Mouse (Mus musculus) granulocyte monocyte progenitor cell, adult 5-6 weeks (primary cell): ENCODE results near the gene Txnip. TPM values are rescaled to one million over a fixed set of nuclear protein-coding genes. Genes with fewer than 3 reads are reported as not detected.
A peak's percentile ranks its signal among the peaks of the same experiment; 100 is the strongest.
"Not testable (repeated sequence)": the region's sequence is repeated elsewhere in the genome, so short reads cannot be mapped to it uniquely, and the experiment has no call there.

Source experiments
- ATAC-seq: replicated peaks from 2 replicates; pipeline ENCODE4 v1.8.0; 2016; ENCODE audit warnings: mild to moderate bottlenecking, moderate TSS enrichment, inconsistent platforms; ENCODE audit not compliant: poor library complexity, severe bottlenecking
- total RNA-seq, 2 experiments: library from RNA; stranded (forward) in 1 of 2; stranded (reverse) in 1 of 2; fragments of 200-712, 200-1000 nt in 1 of 2; fragments of >200 nt in 1 of 2; fragmentation: Nextera tagmentation in 1 of 2; gene quantifications; 2 replicates each; pipeline ENCODE4 v1.2.3; 2014 to 2017

Gene Txnip
- 80.1 and 110 TPM in 2 replicates for total RNA-seq (2014; fragmentation: Nextera tagmentation)
- total RNA-seq (2017): 79.0 and 80.5 TPM in 2 replicates

DNA sequence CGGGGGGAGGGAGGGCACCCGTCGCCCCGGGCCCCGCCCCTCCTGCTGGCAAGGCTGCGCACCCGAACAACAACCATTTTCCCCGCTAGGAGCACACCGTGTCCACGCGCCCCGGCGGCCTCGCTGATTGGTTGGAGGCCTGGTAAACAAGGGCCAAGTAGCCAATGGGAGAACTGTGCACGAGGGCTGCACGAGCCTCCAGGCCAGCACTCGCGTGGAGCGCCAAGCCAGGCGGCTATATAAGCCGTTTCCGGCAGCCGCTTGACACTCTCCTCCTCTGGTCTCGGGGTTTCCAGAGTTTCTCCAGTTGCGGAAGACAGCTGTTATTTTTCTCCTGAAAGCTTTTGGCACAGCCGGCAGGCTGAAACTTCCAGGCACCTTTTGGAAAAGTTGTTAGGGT is at the start of gene Txnip:
TSS of gene Txnip (plus strand) at position 264 of the 400 bp plus-strand sequence.
- ATAC-seq: peak; percentile 91

DNA sequence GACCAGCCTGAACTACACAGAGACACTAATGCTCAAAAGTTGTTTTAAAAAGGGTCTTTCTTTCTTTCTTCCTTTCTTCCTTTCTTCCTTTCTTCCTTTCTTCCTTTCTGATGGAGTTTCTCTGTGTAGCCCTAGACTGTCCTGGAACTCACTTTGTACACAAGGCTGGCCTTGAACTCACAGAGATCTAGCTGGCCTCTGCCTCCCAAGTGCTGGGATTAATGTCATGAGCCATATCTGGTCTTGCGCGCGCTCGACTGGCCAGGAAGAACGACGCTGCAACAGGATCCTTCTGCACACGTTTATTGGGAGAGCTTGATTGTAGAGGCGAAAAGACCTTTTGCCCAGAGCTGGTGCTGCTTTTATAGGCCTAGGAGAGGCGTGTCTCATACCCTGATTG is 49.8 kb upstream of the Txnip start:
- ATAC-seq: not testable (repeated sequence)

DNA sequence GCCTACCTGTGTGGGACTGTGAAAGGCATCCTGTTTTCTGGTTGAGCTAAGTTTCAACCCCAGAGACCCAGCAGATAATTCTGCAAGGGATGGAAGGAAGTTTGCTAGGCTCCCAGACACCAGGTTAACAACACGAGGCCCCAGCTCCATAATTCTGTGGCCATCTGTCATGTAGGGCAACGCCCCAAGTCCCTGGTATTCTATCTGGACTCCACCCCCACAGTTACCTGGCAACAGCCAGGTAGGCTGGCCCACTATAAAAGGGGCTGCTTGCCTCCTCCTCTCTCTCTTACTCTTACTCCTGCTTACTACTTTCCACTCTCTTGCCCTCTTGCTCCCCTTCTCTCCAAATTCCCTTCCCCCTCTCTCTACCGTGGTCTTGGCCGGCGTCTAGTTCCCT is 37.6 kb upstream of the Txnip start:
- ATAC-seq: no peak

DNA sequence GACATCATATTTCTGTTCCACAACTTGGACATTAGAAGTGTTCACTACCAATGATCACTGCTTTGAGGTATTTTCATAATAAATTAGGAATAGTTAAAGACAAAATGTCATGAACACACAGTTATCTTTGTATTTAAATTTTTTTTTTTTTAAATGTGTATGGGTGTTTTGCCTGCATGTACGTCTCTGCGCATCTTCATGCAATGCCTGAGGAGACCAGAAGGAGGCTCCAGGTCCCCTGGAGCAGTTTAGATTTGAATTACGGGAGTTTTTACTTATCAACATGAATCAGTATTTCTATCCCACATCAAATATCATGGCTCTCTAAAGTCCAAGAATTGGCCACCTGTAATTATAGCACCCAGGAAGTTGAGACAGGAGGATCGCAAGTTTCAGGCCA is 35.6 kb upstream of the Txnip start:
- no peak for ATAC-seq

DNA sequence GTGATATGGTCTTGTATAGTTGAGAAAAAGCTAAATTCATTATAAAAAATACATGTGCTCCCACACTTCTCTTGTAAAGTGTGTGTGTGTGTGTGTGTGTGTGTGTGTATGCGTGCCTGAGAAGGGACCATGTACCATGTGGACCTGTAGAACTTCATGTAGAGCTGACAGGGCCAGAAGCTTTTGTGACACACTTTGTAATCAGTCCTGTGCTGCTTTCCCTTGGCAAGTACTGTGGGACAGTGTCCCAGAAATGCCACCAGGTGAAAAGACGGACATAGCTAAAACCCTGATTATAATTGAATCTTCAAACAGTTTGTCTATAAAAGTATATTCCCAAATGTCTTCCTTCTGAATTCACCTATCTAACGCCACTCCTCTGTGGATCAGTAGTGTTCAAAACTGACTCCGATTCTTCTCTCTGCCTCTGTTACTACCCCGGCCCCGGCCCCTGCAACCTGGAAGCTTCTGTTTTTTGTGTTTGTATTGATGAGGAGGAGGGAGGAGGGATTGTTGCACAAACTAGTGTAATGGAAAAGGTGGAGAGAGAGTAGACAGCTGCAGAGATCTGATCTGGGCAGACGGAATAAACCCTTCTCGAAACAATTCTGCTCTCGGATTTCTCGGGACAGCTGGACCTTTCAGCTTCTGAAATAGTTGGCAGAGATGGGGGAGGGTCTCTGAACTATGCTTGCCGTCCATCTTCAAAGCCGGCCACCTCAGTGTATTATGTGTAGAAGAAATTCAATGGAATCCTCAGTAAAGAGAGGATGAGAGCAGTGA is 33.5 kb upstream of the Txnip start:
- ATAC-seq: no peak

DNA sequence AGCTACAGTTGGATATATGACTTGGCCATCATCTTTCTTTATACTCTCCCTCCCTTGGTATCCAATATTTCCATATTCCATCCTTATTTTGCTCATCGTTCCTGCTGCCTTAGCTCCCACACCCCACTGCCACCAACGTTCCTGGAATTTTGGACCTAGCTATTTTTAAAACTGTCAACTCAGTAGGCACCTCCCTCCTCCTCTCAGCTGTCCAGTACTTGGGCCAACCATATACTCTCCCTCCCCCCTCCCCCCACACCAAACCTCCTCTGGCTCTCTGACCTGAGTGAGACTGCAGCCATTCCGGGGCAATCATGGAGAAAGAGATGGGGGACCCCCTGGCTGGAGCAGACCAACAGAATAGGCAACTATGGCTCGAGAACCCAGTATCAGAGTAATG is 32.8 kb upstream of the Txnip start, which contains the start of gene Hfe2:
TSS of gene Hfe2 (plus strand) at position 259 of the 400 bp plus-strand sequence.
- ATAC-seq: no peak

DNA sequence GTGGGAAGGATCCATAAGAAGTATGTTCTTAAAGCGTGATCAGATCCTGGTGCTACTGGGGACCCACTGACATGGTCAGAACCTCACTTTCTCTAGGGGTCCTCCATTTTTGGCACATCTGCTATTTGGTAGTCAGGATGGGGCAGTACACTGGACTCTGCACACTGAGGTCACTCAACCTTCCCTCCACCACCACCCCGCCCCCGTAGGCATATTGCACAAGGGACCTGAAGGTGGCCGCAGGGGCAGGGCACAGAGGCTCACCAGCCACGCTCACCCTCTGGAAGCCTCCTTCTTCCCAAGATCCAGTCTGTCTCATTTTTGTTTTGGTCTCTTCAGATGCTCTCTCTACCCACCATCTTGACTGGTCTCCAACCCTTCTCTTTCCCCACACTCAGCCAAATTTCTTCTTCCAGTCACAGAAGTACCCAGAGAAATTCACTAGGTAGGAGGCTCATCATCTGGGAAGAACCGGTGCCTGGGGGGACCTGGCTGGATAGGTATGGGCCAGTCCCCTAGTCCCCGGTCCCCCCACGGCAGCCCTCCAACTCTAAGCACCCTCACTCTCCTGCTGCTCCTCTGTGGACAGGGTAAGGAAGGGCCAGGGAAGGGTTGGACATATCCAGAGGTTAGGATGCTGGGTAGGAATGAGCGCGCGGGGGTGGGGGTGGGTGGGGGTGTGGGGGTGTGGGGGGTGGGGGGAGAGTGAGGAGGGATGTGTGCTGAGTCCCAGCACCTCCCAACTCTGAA is 31.6 kb upstream of the Txnip start:
- no peak for ATAC-seq

DNA sequence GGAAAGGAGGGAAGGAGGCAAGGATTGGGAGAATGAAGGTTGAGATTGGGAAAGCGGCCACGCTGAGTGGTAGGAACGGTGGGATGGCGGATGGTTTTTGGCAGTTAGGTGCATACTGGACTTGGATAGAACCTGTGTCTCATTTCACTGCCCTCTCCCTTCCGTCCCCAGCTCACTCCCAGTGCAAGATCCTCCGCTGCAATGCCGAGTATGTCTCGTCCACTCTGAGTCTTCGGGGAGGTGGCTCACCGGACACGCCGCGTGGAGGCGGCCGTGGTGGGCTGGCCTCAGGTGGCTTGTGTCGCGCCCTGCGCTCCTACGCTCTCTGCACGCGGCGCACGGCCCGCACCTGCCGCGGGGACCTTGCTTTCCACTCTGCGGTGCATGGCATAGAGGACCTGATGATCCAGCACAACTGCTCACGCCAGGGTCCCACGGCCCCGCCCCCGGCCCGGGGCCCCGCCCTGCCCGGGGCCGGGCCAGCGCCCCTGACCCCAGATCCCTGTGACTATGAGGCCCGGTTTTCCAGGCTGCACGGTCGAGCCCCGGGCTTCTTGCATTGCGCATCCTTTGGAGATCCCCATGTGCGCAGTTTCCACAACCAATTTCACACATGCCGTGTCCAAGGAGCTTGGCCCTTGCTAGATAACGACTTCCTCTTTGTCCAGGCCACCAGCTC is 30.8 kb upstream of the Txnip start:
- peak; percentile 47 for ATAC-seq

DNA sequence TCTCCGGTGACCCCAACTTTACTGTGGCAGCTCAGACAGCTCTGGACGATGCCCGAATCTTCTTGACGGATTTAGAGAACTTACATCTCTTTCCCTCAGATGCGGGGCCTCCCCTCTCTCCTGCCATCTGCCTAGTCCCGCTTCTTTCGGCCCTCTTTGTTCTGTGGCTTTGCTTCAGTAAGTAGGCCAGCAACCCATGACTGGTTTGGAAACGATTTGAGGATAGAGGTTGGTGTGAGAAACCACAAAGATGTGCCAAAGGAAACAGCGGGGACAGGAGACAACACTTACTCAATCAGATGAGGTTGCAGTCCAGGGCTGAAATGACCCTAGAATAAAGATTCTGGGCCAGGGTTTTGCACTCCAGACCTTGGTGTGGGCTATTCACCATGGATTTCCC is 29.3 kb upstream of the Txnip start:
- peak; percentile 34; the same call in 1 of the 2 replicates for ATAC-seq

DNA sequence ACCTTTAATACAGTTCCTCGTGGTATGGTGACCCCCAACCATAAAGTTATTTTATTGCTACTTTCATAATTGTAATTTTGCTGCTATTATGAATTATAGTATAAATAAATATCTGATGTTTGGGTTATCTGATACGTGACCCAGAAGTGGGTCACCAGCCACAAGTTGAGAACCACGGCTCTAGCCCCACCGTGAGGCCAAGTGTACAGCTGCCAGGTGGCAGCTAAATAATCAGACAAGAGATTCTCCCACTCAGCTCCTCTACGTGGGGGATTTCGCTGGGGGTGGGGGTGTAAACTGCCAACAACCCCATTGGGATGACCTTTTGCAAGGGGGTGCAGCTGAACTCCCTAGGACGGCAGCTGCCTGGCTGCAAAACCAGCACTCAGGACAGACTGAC is 25.7 kb upstream of the Txnip start:
- no peak for ATAC-seq

DNA sequence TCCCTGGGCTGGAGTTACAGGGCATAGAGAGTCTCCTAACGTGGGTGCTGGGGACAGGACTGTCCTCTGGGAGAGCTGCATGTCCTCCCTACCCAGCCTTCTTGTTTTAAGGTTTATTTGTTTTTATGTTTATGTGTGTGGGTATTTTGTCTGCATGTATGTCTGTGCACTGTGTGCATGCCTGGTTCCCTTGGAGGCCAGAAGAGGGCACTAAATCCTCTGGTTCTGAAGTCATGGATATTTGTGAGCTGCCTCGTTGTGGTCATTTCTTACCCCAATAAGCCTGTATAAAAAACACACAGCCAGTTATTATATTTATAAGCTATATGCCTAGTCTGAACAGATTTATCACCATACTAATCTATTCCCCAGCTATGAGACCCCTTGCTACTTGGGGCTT is 23.5 kb upstream of the Txnip start:
- no peak for ATAC-seq

DNA sequence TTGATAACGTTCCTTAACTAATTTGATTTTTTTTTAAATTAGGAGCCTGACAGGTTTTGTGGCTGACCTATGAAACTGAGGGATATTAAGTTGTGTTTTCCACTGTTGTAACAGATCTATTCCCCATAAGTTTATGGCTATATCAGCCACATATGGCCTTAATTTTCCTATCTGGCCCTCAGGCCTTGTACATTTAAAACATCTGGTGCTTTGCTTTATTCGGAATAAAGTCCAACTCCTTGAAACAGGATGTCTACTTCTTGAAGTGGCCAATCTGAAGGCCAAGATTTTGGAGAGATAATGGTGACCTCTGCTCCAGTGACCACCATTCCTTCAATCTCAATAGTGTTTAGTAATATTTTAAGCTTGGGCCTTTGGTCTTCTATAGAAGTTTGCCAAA is 18.4 kb upstream of the Txnip start:
- no peak for ATAC-seq

DNA sequence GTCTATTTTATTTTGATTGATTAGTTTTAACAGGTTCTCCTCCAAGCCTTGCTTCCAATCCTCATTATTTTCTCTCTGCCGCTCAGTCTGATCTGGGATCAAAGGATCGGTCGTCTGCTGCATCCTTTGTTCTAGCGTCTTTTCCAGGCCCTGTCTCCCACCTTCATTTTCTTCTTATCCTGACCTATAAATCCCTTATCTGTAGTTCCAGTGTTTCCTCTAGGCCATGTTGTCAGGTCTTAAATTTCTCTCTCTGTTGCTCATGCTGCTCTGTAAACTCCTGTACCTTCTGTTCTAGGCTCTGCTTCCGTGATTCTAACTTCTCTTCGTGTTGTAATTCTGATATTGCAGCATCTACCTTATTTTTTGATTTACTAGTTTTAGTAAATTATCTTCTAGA is 17.0 kb upstream of the Txnip start:
- ATAC-seq: no peak

DNA sequence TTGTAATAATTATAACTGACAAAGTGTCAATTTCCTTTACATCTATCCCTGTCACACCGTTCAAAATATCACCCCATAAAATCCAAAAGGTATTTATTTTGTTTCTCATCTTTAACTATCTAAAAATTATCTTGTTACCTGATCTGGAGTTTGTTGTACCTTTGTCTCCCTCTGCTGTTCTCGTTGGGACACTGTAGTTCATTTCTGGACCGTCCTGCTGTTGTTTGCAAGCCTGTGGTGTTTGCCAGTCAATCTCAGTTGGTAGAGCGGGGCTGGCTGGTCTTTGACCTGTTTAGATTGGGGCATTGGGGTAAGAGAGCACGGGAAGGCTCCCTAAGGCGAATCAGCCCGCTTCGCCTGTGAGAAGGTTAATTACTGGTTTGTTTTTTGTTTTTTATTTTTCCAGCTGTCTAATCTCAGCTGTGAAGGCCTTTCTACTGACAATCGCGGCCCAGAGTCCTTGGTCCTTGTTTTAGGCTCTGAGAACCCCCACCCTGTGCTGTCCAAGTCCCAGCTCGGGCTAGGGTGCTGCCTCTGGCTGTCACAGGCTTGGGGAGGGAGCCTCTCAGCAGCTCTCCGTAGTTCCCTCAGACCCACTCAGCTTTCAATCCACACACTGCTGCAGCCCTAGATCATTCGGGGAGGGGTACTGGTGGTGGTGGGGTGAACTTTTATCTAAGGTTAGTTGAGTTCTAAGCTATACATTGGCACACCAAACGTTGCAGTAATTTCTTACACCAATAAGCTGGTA is 16.3 kb upstream of the Txnip start:
- ATAC-seq: no peak

DNA sequence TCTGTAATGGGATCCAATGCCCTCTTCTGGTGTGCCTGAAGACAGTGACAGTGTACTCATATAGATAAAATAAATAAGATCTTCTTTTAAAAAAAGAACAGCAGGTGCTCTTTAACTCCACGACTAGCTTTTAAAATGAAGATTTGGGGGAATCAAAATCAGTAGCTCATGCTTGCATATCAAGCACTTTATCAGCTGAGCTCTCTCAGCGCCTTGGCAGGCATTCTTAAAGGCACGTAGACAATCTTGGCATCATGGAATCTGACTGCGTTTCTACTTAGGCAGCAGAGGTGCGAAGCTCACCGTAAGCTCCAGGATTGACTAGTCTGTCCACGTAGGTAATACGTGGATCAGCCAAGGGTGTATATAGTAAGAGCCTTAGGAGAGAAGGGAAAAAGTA is 15.2 kb upstream of the Txnip start:
- ATAC-seq: no peak

DNA sequence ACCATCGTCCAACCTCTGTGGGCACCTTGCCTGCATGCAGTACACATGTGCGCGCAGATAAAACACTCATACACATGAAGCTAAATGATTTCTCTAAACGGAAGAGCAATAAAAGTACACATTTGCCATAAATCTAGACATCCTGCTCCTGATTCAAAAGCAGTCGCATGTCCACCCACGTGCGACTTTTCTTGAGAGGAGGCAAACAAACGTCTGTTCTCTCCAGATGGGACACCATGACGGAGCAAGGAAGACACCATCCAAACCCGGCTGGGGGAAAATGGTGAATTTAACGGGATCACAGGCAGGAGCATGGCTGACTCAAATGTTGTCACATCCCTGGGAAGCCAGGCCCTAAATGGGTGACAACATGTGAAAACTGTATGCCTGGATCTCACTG is 14.4 kb upstream of the Txnip start:
- no peak for ATAC-seq

DNA sequence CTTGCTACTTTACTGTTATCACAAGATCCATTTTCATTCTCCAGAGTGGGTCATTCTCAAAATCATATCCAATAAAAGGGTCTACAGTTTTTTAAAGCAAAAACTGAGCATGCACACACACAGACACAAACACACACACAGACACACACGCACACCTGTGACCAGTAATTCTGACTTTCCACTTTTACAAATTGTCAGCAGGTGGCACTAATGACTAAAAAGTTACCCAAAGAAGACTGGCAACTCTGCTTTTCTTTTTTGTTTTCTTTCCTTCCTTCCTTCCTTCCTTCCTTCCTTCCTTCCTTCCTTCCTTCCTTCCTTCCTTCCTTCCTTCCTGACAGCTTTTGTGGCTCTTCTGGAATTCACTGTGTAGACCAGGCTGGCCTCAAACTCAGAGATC is 12.2 kb upstream of the Txnip start:
- no peak for ATAC-seq

DNA sequence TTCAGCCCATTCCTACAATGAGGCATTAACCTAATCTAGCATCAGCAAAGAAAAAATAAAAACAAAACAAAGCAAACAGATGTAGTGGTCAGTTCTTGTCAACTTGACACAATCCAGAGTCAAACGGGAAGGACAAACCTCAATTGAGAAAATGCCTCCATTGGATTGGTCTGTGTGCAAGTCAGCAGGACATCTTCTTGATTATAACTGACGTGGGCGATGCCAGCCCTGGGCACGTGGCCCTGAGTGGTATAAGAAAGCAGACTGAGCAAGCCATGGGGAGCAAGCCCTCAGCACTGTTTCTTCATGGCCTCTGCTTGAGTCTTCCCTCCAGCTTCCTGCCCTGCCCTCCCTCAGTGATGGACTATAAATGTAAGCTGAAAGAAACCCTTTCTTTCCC is 10.9 kb upstream of the Txnip start:
- ATAC-seq: no peak

DNA sequence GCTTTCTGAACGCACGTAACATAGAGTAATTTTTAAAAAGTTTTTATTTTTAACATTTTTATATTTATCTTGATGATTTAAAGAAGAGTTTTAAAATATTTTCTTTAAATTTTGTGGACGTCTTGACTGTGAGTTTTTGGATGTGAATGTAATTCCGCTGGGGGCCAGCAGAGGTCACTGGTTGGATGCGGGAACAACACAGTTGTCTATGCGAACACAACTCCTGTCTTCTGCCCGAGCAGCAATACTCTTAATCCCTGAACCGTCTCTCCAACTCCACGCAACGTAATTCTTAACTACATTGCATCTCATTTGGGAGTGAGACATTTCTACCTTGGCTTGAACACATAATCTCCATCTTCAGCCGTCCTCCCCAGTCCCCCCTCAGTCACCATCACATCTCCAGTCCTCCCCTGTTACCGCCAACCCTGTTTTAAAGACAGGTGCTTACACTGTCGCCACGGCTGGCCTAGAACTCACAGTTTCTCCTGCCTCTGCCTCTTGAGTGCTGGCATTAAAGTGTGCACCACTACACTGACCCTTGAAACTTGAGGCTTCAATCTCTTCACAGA is 10.3 kb upstream of the Txnip start:
- peak; percentile 83 for ATAC-seq

DNA sequence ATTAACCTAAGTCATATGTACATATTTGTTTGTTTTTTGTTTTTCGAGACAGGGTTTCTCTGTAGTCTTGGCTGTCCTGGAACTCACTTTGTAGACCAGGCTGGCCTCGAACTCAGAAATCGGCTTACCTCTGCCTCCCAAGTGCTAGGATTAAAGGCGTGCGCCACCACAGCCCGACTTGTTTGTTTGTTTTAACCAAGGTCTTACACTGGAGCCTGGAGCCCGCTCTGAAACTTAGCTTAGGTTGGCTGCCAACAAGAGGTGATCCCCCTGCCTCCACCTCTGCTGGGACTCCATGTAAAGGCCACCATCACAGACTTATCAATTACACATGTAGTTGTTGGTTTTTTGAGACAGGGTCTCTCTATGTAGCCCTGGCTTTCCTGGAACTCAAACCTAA is 8.9 kb upstream of the Txnip start:
- no peak for ATAC-seq
